19 mouse cellular contexts compared by ENCODE assay signal in genomic region chr2:35625007-35625380, GRCm38 (mm10).
DNase-seq lines count a peak whose midpoint lies in the region; ATAC-seq and TF ChIP-seq lines count a peak whose summit lies in the region.
"Had no signal": no experiment of that assay in that cellular context is flagged by ENCODE, and none has a peak within 500 bp of the region (broad histone marks: within the 10 kb centered on the region; RNA-seq: fewer than 3 reads in every experiment).

No protein-coding gene starts in this region.

- H3K4me2 ChIP-seq in heart, embryonic 12.5 days, result peak overlapping the region; percentile 89; the same call in 1 of the 2 replicates

- peak overlapping the region; percentile 87 for H3K27ac ChIP-seq in gastrocnemius, adult 2 months
- no peak overlapping the region for H3K27ac ChIP-seq in heart, embryonic 12.5 days (ENCODE audit: poor library complexity, severe bottlenecking)
- peak overlapping the region; percentile 84 for H3K27ac ChIP-seq in brown adipose tissue, adult 24 weeks (replicated peaks; ENCODE audit: low read depth, low read length)
- H3K27ac ChIP-seq: embryonic facial prominence, embryonic 15.5 days; hindbrain, embryonic 12.5 days had no signal

- no peaks in the 10 kb centered on the region for H3K27me3 ChIP-seq in heart, embryonic 12.5 days (replicated peaks)
- H3K27me3 ChIP-seq: embryonic facial prominence, embryonic 15.5 days; hindbrain, embryonic 12.5 days had no signal

- intact Hi-C loops in gastrocnemius, adult 2 months (cut with DNase I), result no loop called here
- intact Hi-C loops in heart, postnatal 25 days (cut with DNase I), result no loop called here

- H3K9me3 ChIP-seq in heart, embryonic 12.5 days (replicated peaks), result no peaks in the 10 kb centered on the region
- H3K9me3 ChIP-seq: embryonic facial prominence, embryonic 15.5 days; forebrain, embryonic 10.5 days; hindbrain, embryonic 12.5 days had no signal

- H3K4me1 ChIP-seq in heart, embryonic 12.5 days (replicated peaks), result peaks cover 99% of the 10 kb centered on the region
- peaks cover 16% of the 10 kb centered on the region for H3K4me1 ChIP-seq in brown adipose tissue, adult 24 weeks (ENCODE audit: control insufficient read depth, insufficient read depth, insufficient read length, low read length)

- ATAC-seq in cerebellum, adult (ENCODE audit: insufficient number of reproducible peaks, low FRiP score, low TSS enrichment), result no peak
- ATAC-seq in heart, embryonic 12.5 days (ENCODE audit: insufficient number of reproducible peaks, low FRiP score), result no peak
- ATAC-seq: forebrain, embryonic 14.5 days; hindbrain, embryonic 16.5 days; inflammation-experienced regulatory T-cells, adult 6 months; intestine, postnatal 0 days had no signal

- peaks cover 17% of the 10 kb centered on the region for H3K36me3 ChIP-seq in heart, embryonic 12.5 days
- H3K36me3 ChIP-seq: embryonic facial prominence, embryonic 15.5 days; hindbrain, embryonic 12.5 days had no signal

- WGBS in heart, embryonic 12.5 days, result 83% methylated on average over 6 of the region's 6 CpGs

- no peak for TF ChIP-seq CTCF in gastrocnemius, adult 2 months (IDR thresholded peaks at IDR 0.05)

- peak overlapping the region; percentile 10; the same call in 1 of the 2 replicates for H3K9ac ChIP-seq in heart, embryonic 12.5 days
- H3K9ac ChIP-seq: embryonic facial prominence, embryonic 15.5 days; hindbrain, embryonic 12.5 days had no signal

- DNase-seq in cerebellum, adult 11-12 months, result peak; percentile 70
- DNase-seq in gastrocnemius, adult 2 months, result no peak
- no peak for DNase-seq in gastrocnemius, adult 8-10 months (ENCODE audit: low spot score in 2 of 2)
- no peak for DNase-seq in heart, postnatal 25 days (ENCODE audit: low spot score)
- DNase-seq in thymus, postnatal 36 days, result no peak
- DNase-seq: adrenal gland, postnatal 10 days; gastrocnemius, postnatal 10 days; kidney, adult 8-10 months had no signal

- H3K4me3 ChIP-seq in gastrocnemius, adult 2 months, result peak overlapping the region; percentile 75
- no peak overlapping the region for H3K4me3 ChIP-seq in heart, embryonic 12.5 days
- H3K4me3 ChIP-seq in brown adipose tissue, adult 24 weeks (ENCODE audit: insufficient read depth, low read depth, low read length), result peak overlapping the region; percentile 82
- H3K4me3 ChIP-seq: erythroblast, embryonic 14.5 days; forebrain, embryonic 10.5 days; hindbrain, embryonic 12.5 days had no signal
